Mouse (Mus musculus): Measurements from ENCODE around the gene Kdelc2.
A peak's percentile ranks its signal among the peaks of the same experiment; 100 is the strongest.

The Kdelc2 gene

GRCm38 (mm10) chr9:53384873-53385272 is 1.0 kb downstream of the Kdelc2 start:
- DNase-seq (ENCODE audit: low spot score in 2 of 2), result no peak

- DNase-seq (ENCODE audit: low spot score in 2 of 2), result no peak
These were observed 3.6 kb downstream of the Kdelc2 start for GRCm38 (mm10) chr9:53387431-53387830.

DNA sequence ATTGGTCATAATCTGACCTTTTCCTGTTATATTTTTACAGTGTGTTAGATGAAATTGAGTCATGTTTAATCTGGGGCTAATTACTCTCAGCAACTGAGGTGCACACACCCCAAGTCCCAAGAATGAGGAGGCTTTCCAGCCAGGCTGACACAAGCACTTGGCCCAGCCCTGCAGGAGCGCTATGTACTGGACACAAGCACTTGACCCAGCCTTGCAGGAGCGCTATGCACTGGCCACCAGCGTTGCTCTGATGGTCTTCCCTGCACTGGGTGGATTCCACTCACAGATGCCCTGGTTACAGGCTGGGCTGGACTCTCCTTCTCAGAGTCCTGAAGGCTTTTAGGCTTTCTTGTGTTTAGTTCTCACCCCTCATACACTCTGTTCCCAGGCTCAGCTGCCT is 5.3 kb downstream of the Kdelc2 start:
- DNase-seq (ENCODE audit: low spot score in 2 of 2), result no peak

DNA sequence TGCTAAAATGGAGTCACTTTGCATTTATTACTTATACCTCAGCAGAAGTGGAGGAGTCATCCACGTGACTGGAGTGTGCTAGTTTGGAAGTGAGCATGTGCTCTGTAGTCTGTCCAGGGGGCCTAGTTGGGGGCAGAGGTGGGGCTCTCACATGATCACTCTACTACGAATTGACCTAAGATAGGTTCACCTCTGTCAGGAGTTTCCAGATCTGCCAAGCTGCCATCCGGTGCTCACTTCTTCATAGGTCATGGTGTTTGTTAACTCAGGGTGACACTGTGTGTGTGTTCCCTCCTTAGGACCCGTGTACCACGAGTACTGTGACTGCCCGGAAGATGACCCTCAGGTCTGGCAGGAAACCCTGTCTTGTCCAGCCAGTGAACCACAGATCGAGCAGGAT is 6.3 kb downstream of the Kdelc2 start:
- DNase-seq (ENCODE audit: low spot score in 2 of 2), result no peak

- DNase-seq (ENCODE audit: low spot score in 2 of 2), result no peak
These were observed 14.0 kb downstream of the Kdelc2 start for GRCm38 (mm10) chr9:53397685-53398387.

DNA sequence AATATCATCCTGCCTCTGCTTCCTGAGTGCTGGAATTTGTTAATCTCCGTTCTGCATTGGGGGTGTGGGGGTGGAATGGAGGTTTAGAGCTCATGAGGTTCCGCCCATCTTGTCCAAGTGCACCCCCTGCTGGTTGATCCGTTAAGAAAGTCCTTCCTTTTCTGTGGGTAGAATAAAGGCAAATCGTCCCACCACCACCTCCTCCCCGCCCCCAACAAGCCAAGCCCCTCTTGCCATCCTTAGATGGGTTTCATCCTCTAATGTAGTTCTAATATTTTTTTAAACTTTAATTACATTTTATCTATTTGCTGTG is 14.5 kb downstream of the Kdelc2 start:
- peak in 1 of 2 experiments; percentile 58 for DNase-seq (ENCODE audit: low spot score in 2 of 2)

DNA sequence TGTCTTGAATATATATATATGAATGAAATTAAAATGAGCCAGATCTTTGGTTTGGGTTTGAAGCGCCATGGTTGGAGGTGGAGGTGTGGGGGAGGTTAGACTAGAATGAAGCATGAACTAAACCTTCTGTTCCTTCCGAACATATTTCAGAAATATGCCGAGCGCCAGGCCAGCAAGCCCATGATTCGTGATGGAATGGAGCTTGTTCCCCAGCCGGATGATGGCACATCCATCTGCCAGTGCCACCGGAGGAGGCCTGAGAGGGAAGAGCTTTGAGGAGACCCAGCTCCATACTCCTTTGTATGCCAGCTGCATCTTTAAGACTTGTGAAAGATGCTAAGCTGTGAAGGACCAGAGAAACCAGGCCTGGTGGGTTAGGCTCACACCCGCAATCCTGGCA is 15.7 kb downstream of the Kdelc2 start:
- DNase-seq (ENCODE audit: low spot score in 2 of 2), result peak in 1 of 2 experiments; percentile 23

GRCm38 (mm10) chr9:53400696-53401095 is 16.9 kb downstream of the Kdelc2 start:
- no peak for DNase-seq (ENCODE audit: low spot score in 2 of 2)

- no peak for DNase-seq (ENCODE audit: low spot score in 2 of 2)
These were observed 17.3 kb downstream of the Kdelc2 start for GRCm38 (mm10) chr9:53401146-53401545.

GRCm38 (mm10) chr9:53402291-53402711 is 18.5 kb downstream of the Kdelc2 start, which contains the start of gene 4930550C14Rik:
Gene 4930550C14Rik, plus strand, starts transcription at chr9:53402325.
- DNase-seq (ENCODE audit: low spot score in 2 of 2), result peak in 1 of 2 experiments; percentile 22

GRCm38 (mm10) chr9:53402991-53403390 is 19.2 kb downstream of the Kdelc2 start:
- DNase-seq (ENCODE audit: low spot score in 2 of 2), result no peak

GRCm38 (mm10) chr9:53404050-53404752 is 20.4 kb downstream of the Kdelc2 start:
- no peak for DNase-seq (ENCODE audit: low spot score in 2 of 2)

- peak; percentile 40 to 68 for DNase-seq (ENCODE audit: low spot score in 2 of 2)
These were observed 21.2 kb downstream of the Kdelc2 start for GRCm38 (mm10) chr9:53404753-53405722.

DNA sequence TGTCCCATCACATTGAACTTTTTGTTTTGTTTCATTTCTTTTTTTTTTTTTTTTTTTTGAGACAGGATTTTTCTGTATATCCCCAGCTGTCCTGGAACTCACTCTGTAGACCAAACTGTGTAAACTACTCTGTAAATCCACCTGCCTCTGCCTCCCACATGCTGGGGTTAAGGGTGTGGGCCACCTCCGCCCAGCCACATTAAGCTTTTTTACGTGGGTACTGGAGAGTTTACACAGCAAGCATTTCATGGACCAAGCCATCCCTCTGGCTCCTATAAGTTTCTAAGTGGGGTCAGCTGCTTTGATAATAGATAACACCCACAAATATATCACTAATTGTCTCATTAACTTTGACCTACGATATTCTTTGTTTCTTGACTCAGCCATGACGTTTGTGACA is 24.7 kb downstream of the Kdelc2 start:
- no peak for DNase-seq (ENCODE audit: low spot score in 2 of 2)

DNA sequence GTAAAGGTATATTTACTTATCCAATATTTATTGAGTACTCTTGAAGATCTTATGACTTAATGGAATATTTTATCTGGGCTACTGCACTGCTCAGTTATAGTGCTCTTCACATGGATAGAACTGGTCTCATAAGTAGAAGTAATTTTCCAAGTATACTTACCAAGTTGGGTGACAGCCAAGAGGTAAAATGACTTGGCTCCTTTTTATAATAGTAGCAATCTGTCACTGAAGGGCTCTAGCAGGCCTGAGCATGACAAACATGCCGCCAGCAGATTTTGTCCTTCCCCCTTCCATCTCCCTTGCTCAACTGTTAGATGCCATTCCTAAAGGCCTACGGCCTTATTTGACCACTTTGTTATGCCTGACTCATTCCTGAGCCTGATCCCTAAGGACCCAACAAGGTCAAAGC is 25.1 kb downstream of the Kdelc2 start:
- DNase-seq (ENCODE audit: low spot score in 2 of 2), result no peak

GRCm38 (mm10) chr9:53409427-53409826 is 25.6 kb downstream of the Kdelc2 start:
- DNase-seq (ENCODE audit: low spot score in 2 of 2), result no peak

DNA sequence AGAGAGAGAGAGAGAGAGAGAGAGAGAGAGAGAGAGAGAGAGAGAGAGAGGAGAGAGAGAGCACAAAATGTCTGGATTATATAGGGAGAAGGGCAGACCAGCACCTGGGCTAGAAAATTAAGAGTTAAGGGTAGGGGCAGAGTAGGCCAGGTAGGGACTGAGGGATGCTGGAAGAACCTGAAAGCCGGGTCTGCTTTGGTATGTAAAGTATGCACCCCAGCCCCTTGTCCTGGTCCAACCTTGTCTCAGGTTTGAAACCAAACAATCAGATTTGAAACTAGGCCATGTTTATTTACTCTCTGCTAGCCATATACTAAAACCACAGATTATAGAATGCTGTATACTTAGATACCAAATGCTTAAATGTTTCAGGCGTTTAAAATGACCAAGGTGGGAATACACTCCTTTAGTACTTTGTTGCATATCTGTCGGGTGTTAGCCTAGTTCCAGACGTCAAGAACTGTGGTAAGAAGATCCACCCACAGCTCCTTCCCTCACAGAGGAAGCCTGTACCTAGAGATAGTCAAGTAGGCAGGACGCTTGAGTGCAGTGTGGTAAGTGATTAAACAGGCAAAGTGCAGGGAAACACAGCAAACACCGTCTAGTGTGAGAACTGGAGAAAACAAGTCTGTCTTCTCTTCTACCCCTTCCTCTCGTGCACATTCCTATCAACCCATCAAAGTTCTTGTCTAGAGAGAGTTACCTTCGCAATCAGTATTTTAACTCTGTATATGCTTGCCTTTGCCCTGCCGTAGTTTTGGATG is 38.5 kb downstream of the Kdelc2 start:
- DNase-seq (ENCODE audit: low spot score in 2 of 2), result no peak

DNA sequence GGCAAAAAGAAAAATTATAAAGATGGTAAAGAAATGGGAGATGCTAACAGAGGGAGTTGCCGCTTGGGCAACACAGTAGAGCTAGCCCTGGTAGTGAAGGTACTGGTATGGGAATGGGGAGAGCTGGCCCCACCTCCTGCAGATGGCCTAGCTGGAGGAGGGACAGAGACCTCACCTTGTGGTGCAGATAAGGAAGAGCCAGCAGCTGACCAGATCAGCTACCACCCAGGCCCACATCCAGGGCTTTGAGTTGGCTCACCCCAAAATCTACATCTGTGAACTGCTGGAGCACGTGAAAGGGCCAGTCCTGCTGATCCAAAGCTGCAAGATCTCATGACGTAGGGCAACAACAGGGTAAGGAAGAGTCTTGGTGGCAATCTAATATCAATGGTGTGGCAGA is 42.9 kb downstream of the Kdelc2 start:
- no peak for DNase-seq (ENCODE audit: low spot score in 2 of 2)

GRCm38 (mm10) chr9:53427638-53428037 is 43.8 kb downstream of the Kdelc2 start:
- DNase-seq (ENCODE audit: low spot score in 2 of 2), result no peak

DNA sequence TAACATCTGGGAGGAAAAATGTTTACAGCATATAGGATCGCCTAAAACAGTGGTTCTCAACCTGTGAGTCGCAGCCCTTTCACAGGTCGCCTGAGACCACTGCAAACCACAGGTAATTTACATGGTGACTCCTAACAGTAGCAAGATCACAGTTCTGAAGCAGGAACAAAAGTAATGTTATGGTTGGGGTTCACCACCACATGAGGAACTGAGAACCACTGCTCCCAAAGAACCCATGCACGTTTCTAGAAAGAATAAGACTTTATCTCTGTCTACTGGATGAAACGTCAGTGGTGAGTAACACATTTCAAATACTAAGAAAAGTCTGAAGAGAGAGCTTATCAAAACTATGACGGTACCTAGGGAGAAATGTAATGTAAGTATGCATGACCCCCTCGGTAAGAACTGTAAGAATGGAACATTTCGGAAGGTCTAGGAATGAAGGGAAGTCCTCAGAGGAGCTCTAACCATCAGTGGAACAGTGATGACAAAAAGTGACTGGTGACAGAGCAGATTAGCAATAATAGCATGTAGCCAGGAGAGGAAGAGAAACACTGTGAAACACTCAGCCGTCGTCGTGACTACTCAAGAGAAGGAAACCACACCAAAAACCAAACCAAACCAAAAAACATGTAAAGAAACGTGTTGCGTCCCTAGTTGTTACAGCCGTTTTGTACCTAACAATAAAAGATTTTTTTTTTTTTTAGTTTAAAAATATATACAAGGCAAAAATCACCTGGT is 52.2 kb downstream of the Kdelc2 start:
- no peak for DNase-seq (ENCODE audit: low spot score in 2 of 2)

- DNase-seq (ENCODE audit: low spot score in 2 of 2), result no peak
These were observed 66.8 kb downstream of the Kdelc2 start for GRCm38 (mm10) chr9:53450609-53451008.
